Mouse (Mus musculus) layer of hippocampus, adult 9-11 months (tissue): ENCODE data around the gene Prx.

Experiments used
- DNase-seq: peaks from one replicate; pipeline ENCODE4 v3.0.0; 2022

Gene Prx

GRCm38 (mm10) chr7:27523805-27524204 lies 24.7 kb downstream of the Prx start:
- DNase-seq, result no peak

DNA sequence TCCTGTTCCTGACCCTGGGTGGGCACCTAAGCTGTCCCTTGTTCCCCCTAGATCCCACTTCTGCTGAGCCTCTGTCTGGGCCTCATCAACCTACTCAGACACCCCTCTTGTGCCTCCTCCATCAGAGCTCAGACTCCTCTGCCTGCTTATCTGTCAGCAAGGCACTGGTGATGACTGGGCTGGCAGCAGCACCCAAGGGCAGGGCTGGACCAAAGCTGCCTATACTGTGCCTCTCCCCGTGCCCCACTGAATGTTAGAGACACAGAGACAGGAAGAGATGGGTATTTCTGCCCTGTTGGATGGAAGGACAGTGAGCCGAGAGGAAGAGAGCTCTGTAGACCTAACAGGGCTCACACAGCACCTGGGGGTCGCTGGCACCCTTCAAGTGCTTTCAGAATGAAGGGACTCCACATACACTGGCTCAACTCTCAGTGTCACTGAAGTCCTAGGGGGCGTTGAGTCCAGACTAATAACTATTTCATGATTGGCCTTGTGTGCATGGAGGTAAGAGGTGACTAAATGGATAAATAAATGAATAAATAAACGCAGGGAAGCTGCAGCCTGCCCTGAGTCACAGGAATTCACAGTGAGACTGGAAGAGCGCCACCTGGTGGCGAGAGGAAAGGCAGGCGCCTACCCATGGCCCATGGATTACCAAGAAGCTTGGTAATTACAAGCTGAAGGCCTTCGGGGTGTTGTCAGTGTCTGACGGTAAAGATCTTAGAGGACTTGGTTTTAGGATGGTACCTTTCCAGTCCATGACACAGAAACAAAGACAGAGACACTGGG lies 27.1 kb downstream of the Prx start:
- peak; percentile 75 for DNase-seq

- no peak for DNase-seq
These were observed 29.9 kb downstream of the Prx start for GRCm38 (mm10) chr7:27529070-27529469.

GRCm38 (mm10) chr7:27530937-27531336 lies 31.8 kb downstream of the Prx start:
- no peak for DNase-seq

- DNase-seq, result no peak
These were observed 32.6 kb downstream of the Prx start for GRCm38 (mm10) chr7:27531707-27532106.

GRCm38 (mm10) chr7:27532480-27533050 lies 33.4 kb downstream of the Prx start:
- DNase-seq, result no peak

DNA sequence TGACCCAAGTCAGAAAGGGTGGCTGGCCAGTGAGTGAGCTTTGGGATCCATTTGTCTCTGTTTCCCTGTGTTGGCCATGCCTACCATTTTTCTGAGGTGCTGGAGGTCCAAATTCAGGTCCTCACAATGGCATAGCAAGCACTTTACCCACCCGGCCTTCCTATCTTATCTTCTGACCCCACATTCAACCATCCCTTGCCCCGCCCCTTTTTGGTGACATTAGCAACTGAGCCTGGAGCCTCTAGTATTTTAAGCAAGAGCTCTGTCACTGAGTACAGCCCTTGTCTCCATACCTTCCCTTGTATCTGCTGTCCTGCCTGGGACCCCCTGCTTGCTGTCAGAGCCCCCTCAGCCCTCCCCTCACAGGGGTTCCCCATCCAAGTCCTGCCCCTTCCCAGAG lies 36.3 kb downstream of the Prx start:
- DNase-seq, result no peak

DNA sequence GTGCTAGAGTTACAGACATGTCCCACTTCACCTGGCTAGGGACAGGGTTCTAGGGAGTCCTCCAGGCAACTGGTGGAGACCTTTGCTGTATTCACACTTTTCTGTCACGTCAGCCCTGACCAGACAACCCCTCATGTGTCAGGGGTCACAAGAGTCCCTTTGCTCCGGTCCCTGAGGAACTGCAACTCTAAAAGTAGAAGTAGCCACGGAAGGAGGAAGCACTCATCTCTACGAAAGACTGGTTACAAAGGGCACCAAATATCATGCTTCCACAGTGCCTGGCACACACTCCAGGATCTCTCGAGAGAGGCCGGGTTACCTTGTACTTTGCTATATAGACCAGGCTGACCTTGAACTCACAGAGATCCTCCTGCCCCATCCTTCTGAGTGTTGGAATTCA lies 37.5 kb downstream of the Prx start:
- DNase-seq, result no peak

- DNase-seq, result no peak
These were observed 38.9 kb downstream of the Prx start for GRCm38 (mm10) chr7:27537998-27538397.

GRCm38 (mm10) chr7:27538797-27539196 lies 39.7 kb downstream of the Prx start:
- DNase-seq, result no peak

DNA sequence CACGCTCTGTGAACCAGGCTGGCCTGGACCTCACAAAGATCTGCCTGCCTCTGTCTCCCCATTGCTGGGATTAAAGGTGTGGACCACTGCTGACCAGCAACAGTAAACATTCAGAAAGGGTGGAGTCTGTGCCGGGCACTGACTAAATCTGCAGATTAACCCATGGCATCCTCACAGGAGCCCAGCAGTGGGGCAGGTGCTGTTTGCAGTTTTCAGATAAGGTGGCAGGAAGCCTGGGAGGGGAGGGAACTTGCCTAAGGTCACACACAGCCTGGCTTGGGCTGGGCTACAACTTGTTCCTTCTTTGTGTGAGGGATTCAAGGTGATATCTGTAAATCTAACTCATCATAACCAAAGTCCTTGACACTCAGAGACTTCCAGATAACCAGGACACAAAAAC lies 41.4 kb downstream of the Prx start:
- DNase-seq, result no peak

- DNase-seq, result no peak
These were observed 41.8 kb downstream of the Prx start for GRCm38 (mm10) chr7:27540935-27541334.

DNA sequence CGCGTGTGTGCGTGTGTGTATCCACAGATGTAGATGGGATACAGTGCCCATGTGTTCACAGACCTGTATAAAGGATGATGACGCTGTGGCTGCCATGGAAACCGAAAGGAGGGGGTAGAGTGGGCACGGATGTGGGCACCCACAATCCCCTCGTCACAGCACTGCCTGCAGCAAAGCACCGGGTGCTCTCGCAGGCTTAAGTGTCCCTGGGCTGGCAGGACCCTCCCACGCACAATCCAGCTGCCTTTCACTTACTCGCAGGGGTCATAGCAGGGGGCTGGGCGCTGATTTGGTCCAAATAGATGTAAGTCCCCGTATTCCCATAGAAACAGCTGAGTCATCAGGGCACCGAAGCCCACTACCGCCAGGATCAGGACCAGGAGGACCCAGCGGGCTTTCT lies 42.3 kb downstream of the Prx start:
- DNase-seq, result peak; percentile 94

DNA sequence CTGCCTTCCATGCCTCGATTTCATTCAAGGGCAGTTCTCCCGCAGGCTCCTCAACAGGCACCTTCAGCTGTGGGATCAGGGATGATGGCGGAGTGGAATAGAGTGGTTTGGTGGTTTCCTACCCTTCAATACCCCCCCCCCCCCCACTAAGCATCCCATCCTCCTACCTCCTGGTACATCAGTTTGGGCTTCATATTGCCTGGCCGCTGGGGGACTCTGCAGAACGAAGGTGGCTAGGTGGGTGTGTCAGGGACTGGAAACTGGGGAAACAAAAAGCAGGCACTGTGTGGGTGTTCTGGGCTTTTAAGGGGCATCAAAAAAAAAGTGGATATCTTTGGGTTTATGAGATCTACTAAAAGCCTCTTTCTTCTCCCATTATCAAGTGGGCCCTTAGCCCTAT lies 42.8 kb downstream of the Prx start:
- DNase-seq, result no peak

- peak; percentile 93 for DNase-seq
These were observed 43.4 kb downstream of the Prx start for GRCm38 (mm10) chr7:27542392-27543033.

- DNase-seq, result no peak
These were observed 43.9 kb downstream of the Prx start for GRCm38 (mm10) chr7:27543065-27543464.

DNA sequence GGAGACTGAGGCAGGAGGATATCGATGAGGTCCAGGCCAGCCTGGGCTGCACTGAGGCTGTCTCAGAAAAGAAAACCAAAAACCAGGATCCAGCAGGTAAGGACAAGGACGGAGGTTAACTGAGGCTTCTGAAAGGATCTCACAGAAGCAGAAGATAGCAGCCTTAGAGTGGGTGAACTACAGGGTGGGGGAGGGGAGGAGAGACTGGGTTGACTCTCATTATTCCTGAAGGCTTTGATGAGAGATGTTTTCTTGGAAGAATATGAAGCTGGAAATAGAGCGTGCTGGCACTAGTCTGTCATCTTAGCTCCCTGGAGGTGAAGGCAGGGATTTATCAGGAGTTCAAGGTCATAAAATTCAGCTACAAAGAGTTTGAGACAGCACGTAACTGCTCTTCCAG lies 44.7 kb downstream of the Prx start:
- no peak for DNase-seq

GRCm38 (mm10) chr7:27544675-27545370 lies 45.7 kb downstream of the Prx start:
- DNase-seq, result no peak

- DNase-seq, result no peak
These were observed 50.5 kb downstream of the Prx start for GRCm38 (mm10) chr7:27549597-27549996.

- no peak for DNase-seq
These were observed 52.9 kb downstream of the Prx start for GRCm38 (mm10) chr7:27552070-27552469.

- peak; percentile 99 for DNase-seq
These were observed 53.9 kb downstream of the Prx start, which contains the start of the genes Pld3 and 2310022A10Rik for GRCm38 (mm10) chr7:27552931-27553513. Pld3 (minus strand) TSS chr7:27553218. 2310022A10Rik (plus strand) TSS chr7:27553233.

GRCm38 (mm10) chr7:27560291-27560887 lies 61.3 kb downstream of the Prx start:
- DNase-seq, result no peak

GRCm38 (mm10) chr7:27560978-27561377 lies 61.9 kb downstream of the Prx start:
- no peak for DNase-seq
